Mouse (Mus musculus): Measurements from ENCODE around the gene Ggt5. TPM values are rescaled to one million over a fixed set of nuclear protein-coding genes. Genes with fewer than 3 reads are reported as not detected.

Ggt5 gene
- polyA plus RNA-seq, 1 experiment from 2014 or later = 6.1 TPM

Other genes starting within 250 kb of the Ggt5 start
- gene Upb1, start 188.2 kb upstream of the Ggt5 start, polyA plus RNA-seq (2016; fragmentation: Nextera tagmentation; extraction: Ambion mirVana) = 0.15 and 0.17 TPM in 2 replicates
- 105 and 106 TPM in 2 replicates for gene Snrpd3, start 71.8 kb upstream of the Ggt5 start, polyA plus RNA-seq (2016; fragmentation: Nextera tagmentation; extraction: Ambion mirVana)
- 26.8 and 27.9 TPM in 2 replicates for gene Gucd1, start 71.4 kb upstream of the Ggt5 start, polyA plus RNA-seq (2016; fragmentation: Nextera tagmentation; extraction: Ambion mirVana)
- gene Lrrc75b, start 29.0 kb upstream of the Ggt5 start, polyA plus RNA-seq (2016; fragmentation: Nextera tagmentation; extraction: Ambion mirVana) = 1.4 and 1.6 TPM in 2 replicates
- gene Ggt1, start 27.7 kb upstream of the Ggt5 start, polyA plus RNA-seq (2016; fragmentation: Nextera tagmentation; extraction: Ambion mirVana) = 0.34 and 0.49 TPM in 2 replicates
- gene Susd2, start 54.7 kb downstream of the Ggt5 start, polyA plus RNA-seq (2016; fragmentation: Nextera tagmentation; extraction: Ambion mirVana) = 4.5 and 5.1 TPM in 2 replicates
- 26.0 and 26.7 TPM in 2 replicates for gene Cabin1, start 175.0 kb downstream of the Ggt5 start, polyA plus RNA-seq (2016; fragmentation: Nextera tagmentation; extraction: Ambion mirVana)
- 31.0 and 35.3 TPM in 2 replicates for gene Ddt, start 184.1 kb downstream of the Ggt5 start, polyA plus RNA-seq (2016; fragmentation: Nextera tagmentation; extraction: Ambion mirVana)
- gene Gm20441, start 191.6 kb downstream of the Ggt5 start, polyA plus RNA-seq (2016; fragmentation: Nextera tagmentation; extraction: Ambion mirVana) = not detected in 2 replicates
- 2.7 and 3.2 TPM in 2 replicates for gene Gstt3, start 192.1 kb downstream of the Ggt5 start, polyA plus RNA-seq (2016; fragmentation: Nextera tagmentation; extraction: Ambion mirVana)
- gene Gstt1, start 209.2 kb downstream of the Ggt5 start, polyA plus RNA-seq (2016; fragmentation: Nextera tagmentation; extraction: Ambion mirVana) = 3.9 and 4.2 TPM in 2 replicates
- gene Gstt4, start 233.2 kb downstream of the Ggt5 start, polyA plus RNA-seq (2016; fragmentation: Nextera tagmentation; extraction: Ambion mirVana) = not detected in 2 replicates
- gene Gstt2, start 248.1 kb downstream of the Ggt5 start, polyA plus RNA-seq (2016; fragmentation: Nextera tagmentation; extraction: Ambion mirVana) = 7.2 and 8.1 TPM in 2 replicates